Mouse (Mus musculus) layer of hippocampus, postnatal 36 days (tissue): Measurements from ENCODE around the gene Fitm1. TPM values are rescaled to one million over a fixed set of nuclear protein-coding genes. Genes with fewer than 3 reads are reported as not detected.
A peak's percentile ranks its signal among the peaks of the same experiment; 100 is the strongest.

Source experiments
- DNase-seq, 2 experiments: peaks; one replicate each; pipeline ENCODE4 v3.0.0; 2022
- total RNA-seq, 2 experiments: library from RNA; stranded (reverse); gene quantifications; 2 replicates each; pipeline ENCODE4 v1.2.3; 2021

The Fitm1 gene
- total RNA-seq, 2 experiments from 2014 or later: not detected

DNA sequence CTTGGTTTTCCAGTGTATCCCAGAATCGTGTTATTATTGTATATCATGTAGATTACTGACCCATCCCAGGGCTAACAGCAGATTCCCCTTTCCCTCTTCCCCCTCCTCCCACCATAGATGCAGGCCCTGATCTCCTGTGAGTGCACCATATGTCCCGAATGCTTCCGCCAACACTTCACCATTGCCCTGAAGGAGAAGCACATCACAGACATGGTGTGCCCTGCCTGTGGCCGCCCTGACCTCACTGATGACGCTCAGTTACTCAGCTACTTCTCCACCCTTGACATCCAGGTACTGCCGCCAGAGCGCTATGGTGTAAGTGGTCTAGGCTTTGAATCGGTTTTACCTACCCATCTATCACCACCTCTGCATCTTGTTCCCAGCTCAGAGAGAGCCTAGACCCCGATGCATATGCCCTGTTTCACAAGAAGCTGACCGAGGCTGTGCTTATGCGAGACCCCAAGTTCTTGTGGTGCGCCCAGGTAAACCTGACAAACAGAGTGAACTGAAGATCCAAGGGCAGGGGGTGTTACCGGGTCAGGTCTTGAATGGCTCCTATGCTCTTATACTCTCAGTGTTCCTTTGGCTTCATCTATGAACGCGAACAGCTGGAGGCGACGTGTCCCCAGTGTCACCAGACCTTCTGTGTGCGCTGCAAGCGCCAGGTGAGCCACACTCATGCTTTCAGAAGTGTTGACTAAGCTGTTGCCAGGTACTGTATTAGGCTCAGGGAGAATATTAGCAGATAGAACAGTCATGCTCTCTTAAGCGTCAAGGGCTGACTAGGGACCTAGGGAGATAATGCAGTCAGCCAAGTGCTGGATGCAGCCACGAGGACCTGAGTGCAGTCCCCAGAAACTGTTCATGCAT, 23.3 kb downstream of the Fitm1 start:
- no peak for DNase-seq

DNA sequence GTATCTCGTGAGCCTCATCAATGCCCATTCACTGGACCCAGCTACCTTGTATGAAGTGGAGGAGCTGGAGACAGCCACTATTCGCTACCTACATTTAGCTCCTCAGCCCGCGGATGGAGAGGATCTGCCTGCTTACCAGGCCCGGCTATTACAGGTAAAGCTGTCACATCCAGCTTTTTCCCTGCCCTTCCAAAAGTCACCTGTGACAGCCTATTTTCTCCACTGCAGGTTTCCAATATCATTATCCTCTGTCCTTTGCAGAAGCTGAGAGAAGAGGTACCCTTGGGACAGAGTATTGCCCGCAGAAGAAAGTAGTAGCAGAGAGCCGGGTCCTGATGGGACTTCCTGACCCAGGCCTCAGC, 27.8 kb downstream of the Fitm1 start, which contains the start of gene Irf9:
Gene Irf9 (plus strand): TSS at position 301 of the 362 bp plus-strand sequence.
- DNase-seq: no peak

DNA sequence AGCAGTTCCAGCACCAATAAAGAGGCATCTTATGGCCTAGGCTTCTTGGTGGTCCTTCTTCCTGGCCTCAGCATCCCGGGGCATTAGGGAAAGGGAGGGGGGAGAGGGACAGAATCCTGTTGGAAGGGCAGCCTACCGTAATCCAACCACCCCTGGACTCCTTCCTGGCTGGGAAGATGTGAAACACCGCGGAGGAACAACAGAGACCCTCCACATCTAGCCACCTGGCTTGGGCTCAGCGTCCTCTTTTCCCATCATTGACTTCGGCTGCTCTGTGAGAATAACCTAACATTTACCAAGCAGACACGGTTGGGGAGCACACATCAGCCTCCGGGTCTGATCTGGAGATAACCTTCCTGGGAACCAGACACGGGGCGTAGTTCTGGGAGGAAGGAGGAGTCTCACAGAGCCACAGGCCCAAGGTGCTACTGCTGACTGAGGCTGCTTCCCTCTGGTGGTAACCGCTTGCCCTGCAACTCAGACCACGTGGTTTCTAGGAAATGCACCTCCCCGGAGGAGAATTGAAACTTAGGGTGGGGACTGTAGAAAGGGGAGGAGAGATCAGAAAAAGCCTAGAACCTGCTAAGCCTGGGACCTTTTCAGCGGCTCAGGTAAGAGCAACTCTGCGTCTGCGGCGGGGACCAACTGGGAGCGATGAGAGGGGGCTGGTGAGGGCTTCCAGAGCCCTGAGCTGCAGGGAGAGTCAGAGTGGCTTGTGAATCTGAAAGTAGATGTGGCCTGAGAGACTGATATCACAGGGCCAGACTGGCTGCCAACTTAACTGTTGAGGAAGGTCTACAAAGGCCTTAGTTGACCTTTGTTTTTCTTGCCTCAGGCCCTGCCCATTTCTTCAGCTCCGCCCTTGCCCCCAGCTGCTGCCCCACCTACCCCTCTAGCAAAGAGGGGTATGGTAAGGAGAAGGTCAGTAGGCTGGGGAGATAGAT, 28.5 kb downstream of the Fitm1 start:
- peak; percentile 77 to 78 for DNase-seq

DNA sequence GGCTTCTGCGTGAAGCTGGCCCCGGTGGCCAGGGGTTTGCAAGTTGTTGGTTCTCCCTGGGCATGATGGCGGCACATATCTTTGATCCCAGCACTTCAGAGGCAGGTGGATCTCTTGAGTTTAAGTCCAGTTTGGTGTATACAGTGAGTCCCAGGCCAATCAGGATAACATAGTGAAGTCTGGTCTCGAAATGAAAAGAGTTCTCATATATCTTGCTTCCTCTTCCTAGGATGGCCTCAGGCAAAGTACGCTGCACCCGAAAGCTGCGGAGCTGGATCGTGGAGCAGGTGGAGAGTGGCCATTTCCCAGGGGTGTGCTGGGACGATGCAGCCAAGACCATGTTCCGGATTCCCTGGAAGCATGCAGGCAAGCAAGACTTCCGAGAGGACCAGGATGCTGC, 29.4 kb downstream of the Fitm1 start:
- DNase-seq: no peak

DNA sequence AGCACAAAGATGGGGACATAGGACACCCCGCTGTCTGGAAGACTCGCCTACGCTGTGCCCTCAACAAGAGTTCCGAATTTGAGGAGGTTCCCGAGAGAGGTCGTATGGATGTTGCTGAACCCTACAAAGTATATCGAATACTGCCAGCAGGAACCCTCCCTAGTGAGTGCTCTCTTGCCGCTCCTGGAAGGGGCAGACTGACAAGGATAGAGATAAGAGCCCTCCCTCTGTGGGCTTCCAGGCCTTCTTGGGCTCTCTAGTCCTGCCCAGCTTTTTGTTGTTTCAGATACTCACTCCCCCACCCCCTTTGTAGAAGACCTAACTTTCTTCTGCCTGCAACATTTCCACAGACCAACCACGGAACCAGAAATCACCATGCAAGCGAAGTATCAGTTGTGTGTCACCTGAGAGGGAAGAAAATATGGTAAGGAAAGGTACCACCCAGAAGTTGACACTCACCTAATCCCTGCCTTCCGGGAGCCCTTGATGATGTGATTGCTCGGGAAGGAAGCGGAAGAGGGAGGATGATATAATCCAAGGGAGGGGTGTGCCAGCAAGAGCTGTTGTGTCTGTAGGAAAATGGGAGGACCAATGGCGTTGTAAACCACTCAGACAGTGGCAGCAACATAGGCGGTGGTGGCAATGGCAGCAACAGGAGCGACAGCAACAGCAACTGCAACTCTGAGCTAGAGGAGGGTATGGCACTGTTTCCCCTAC, 30.5 kb downstream of the Fitm1 start:
- no peak for DNase-seq

DNA sequence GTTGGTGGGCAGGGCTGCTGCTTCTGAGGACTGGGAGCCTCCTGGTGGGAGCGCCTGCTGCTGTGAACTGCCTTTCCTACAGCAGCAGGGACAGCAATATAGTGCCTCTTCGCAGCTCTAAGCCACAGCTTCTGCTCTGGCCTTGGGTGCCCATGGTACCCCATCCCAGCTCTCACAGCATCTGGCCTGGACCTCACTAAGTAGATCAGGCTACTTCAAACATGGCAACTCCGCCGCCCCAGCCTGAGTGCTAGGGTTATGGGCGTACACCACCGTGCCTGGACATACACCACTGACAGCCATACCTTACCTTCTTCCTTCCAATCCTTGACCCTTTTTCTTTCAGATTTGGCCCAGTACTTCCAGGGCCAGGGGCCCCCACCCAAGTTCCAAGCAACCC, 32.9 kb downstream of the Fitm1 start:
- no peak for DNase-seq

DNA sequence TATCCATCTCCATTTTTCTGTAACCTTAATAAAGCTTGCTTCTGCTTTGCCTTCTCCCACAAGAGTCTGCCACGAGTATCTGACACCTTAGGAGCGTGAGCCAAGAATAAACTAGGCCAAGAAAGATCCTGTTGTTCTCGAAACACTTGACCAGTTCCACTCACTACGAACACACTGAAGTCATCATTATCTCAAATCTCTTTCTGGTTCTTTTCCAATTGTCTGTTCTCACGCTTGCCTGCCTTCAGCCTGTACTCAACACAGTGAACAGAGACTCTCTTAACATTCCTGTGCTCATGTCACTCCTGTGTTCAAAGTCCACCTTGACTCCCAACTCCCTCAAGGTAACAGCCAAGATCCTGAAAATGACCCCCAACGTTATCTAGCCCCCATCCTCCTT, 37.9 kb downstream of the Fitm1 start:
- DNase-seq: no peak

DNA sequence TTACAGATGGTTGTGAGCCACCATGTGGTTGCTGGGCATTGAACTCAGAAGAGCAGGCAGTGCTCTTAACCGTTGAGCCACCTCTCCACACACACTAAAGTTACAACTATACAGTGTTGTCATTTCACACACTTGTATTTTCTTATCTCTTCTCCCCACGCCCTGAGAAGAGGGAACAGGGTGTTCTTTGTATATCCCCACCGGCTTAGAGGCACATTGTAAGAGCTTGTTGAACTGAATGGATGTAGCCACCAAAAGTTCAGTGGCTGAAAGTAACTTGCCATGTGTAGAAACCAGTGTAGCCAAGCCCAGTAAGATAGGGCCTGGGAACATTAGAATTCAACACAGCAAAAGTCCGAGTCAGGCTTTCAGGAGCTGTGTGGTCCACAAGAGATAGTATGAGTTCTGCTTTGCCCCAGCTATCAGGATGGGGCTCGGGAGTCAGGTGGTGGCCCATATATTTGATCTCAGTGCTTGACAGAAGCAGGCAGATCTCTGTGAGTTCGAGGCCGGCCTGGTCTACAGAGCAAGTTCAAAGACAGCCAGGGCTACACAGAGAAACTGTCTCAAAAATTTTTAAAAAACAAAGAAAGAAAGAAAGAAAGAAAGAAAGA, 39.3 kb downstream of the Fitm1 start:
- no peak for DNase-seq

DNA sequence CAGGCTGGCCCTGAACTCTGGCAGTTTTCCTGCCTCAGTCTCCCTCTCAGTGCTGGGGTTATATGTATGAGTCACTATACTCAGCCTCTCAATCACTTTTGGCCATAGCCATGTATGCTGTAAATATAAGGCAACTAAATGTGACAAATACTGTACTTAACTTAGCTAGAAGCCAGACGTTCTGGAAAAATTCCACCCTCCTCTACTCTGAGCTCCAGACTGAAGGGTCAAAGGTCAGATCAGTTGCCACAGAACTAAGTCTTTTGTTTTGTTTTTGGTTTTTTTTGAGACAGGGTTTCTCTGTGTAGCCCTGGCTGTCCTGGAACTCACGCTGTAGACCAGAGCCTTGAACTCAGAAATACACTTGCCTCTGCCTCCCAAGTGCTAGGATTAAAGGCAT, 40.5 kb downstream of the Fitm1 start:
- no peak for DNase-seq

DNA sequence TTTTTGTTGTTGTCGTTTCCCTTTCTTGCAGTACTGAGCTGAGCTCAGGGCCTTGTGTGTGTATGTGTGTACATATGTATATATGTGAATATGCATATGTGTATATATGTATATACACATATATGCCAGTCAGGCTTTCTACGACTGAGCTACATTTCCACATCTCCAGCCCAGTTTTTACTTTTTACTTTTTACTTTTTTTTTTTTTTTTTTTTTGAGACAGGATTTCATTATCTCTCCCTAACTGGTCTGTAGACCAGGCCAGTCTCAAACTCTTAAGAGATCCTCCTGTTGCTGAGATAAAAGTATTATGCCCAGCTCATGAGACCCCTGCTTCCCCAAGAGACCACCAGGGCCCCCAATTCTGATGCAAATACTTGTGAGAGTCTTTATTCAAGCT, 41.4 kb downstream of the Fitm1 start:
- DNase-seq: no peak

DNA sequence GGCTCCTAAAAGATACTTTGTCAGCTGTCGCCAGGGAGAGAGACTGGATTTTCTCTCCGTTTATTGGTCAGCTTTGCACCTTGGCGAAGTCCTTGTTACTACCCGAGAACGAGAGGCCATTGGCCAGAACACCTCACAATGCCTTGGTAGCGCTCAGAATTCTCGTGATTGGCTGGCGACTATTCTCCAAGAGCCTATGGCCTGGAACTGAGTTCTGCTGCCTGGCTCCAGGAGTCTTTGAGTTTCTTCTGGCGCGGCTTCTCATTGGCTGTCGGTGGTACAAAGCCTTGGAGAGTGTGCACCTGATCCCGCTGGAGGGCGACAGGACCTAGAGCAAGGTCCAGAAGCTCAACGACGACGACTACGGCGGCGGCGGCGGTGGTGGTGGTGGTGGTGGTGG, 42.4 kb downstream of the Fitm1 start, which contains the start of gene Rec8:
Gene Rec8 (plus strand): TSS at position 216 of the 400 bp plus-strand sequence.
- no peak for DNase-seq

DNA sequence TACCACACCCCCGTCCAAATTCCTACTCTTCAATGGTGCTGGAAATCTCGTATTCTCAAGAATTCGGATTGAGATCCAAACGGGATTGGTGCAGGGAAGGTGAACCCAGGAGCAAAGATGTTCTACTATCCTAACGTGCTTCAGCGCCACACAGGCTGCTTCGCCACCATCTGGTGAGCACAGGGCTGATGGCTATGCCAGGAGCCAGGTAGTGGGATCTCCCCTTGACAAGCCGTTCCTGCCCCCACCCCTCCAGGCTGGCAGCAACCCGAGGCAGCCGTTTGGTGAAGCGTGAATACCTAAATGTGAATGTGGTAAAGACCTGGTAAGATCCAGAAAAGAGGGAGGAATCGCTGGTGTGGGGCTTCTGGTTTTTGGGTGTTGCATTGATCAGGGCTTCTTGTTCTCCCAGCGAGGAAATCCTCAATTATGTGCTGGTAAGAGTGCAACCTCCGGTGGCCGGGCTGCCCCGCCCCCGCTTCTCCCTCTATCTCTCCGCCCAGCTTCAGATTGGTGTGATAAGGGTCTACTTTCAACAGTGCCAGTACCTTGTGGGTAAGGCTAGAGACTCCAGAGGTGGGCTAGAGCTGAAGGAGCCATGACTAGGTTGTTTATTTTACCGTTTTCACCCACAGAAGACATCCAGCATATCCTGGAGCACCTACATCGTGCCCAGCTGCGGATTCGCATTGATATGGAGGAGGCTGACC, 43.2 kb downstream of the Fitm1 start:
- DNase-seq: no peak

Other genes starting within 250 kb of the Fitm1 start
- 10 to 100 TPM; 22.0 to 23.3 TPM for gene Dhrs4, start 96.9 kb upstream of the Fitm1 start, total RNA-seq
- 10 to 100 TPM; 59.2 to 60.3 TPM for gene Carmil3, start 85.0 kb upstream of the Fitm1 start, total RNA-seq
- gene Cpne6, start 65.2 kb upstream of the Fitm1 start, total RNA-seq: 100 to 1,000 TPM; 696 to 698 TPM
- 1 to 10 TPM; 1.6 to 5.6 TPM for gene Nrl, start 50.6 kb upstream of the Fitm1 start, total RNA-seq
- gene Pck2, start 35.4 kb upstream of the Fitm1 start, total RNA-seq: 10 to 100 TPM; 42.6 to 45.8 TPM
- gene Dcaf11, start 15.6 kb upstream of the Fitm1 start, total RNA-seq: 10 to 100 TPM; 82.5 to 83.2 TPM
- gene A730061H03Rik, start 15.2 kb upstream of the Fitm1 start, total RNA-seq: 1 to 10 TPM; 1.3 to 1.4 TPM
- 10 to 100 TPM; 50.3 to 50.4 TPM for gene Psme1, start 2.5 kb downstream of the Fitm1 start, total RNA-seq
- 10 to 100 TPM; 46.1 to 50.7 TPM for gene Emc9, start 9.7 kb downstream of the Fitm1 start, total RNA-seq
- 10 to 100 TPM; 43.2 to 44.6 TPM for gene Psme2, start 15.5 kb downstream of the Fitm1 start, total RNA-seq
- 10 to 100 TPM; 29.5 to 41.0 TPM for gene Rnf31, start 16.1 kb downstream of the Fitm1 start, total RNA-seq
- 10 to 100 TPM; 13.9 to 16.2 TPM for gene Irf9, start 28.0 kb downstream of the Fitm1 start, total RNA-seq
- 1 to 10 TPM in 1 of 2 experiments, under 1 TPM in 1; 0.88 to 1.8 TPM for gene Rec8, start 42.4 kb downstream of the Fitm1 start, total RNA-seq
- 100 to 1,000 TPM; 108 to 119 TPM for gene Ipo4, start 60.3 kb downstream of the Fitm1 start, total RNA-seq
- gene Gm49378, start 62.3 kb downstream of the Fitm1 start, total RNA-seq: 1 to 10 TPM; 5.3 to 5.6 TPM
- 10 to 100 TPM; 43.4 to 44.3 TPM for gene Tm9sf1, start 68.2 kb downstream of the Fitm1 start, total RNA-seq
- gene Tssk4, start 74.6 kb downstream of the Fitm1 start, total RNA-seq: 1 to 10 TPM; 1.3 to 1.7 TPM
- gene Mdp1, start 84.9 kb downstream of the Fitm1 start, total RNA-seq: 10 to 100 TPM; 46.4 to 49.9 TPM
- 10 to 100 TPM; 24.4 to 27.9 TPM for gene Gmpr2, start 96.3 kb downstream of the Fitm1 start, total RNA-seq
- 100 to 1,000 TPM; 328 to 337 TPM for gene Nedd8, start 96.5 kb downstream of the Fitm1 start, total RNA-seq
- gene Tinf2, start 106.2 kb downstream of the Fitm1 start, total RNA-seq: 10 to 100 TPM; 13.0 to 13.4 TPM
- gene Tgm1, start 138.3 kb downstream of the Fitm1 start, total RNA-seq: under 1 TPM in 1 of 2 experiments, not detected in 1; 0.28 TPM
- 10 to 100 TPM; 42.8 to 43.8 TPM for gene Rabggta, start 146.6 kb downstream of the Fitm1 start, total RNA-seq
- gene Dhrs1, start 170.1 kb downstream of the Fitm1 start, total RNA-seq: 10 to 100 TPM; 82.7 to 83.2 TPM
- gene Nop9, start 170.1 kb downstream of the Fitm1 start, total RNA-seq: 10 to 100 TPM; 10.6 to 14.2 TPM
- gene Cideb, start 182.8 kb downstream of the Fitm1 start, total RNA-seq: 1 to 10 TPM; 1.2 to 1.6 TPM
- gene Ltb4r2, start 185.8 kb downstream of the Fitm1 start, total RNA-seq: under 1 TPM; 0.10 to 0.20 TPM
- not detected for gene Ltb4r1, start 190.3 kb downstream of the Fitm1 start, total RNA-seq
- 1 to 10 TPM; 2.5 to 3.2 TPM for gene Adcy4, start 208.5 kb downstream of the Fitm1 start, total RNA-seq
- gene Ripk3, start 213.2 kb downstream of the Fitm1 start, total RNA-seq: 1 to 10 TPM; 1.1 to 1.9 TPM
- gene Nfatc4, start 247.5 kb downstream of the Fitm1 start, total RNA-seq: 1 to 10 TPM; 1.2 to 1.9 TPM